Mouse (Mus musculus) lung, postnatal 0 days (tissue): ENCODE data around the gene Gm11037.

ENCODE experiments used
- CTCF ChIP-seq: IDR thresholded peaks from 2 replicates; pipeline ENCODE4 v1.5.1; 2016; ENCODE audit warnings: antibody characterized with exemption, mild to moderate bottlenecking
- EP300 ChIP-seq: IDR thresholded peaks from 2 replicates; pipeline ENCODE4 v1.6.1; 2016; ENCODE audit warnings: antibody characterized with exemption, mild to moderate bottlenecking, control low read depth

- TF ChIP-seq CTCF (no peak), EP300 (no peak)
Observed at GRCm38 (mm10) chr2:131125157-131125963, 7.9 kb upstream of the Gm11037 start.
